Mouse (Mus musculus) monocyte, adult 2 months (primary cell): ENCODE results near the gene Dgkq.

Experiments
- DNase-seq, 2 experiments: peaks; one replicate each; pipeline ENCODE4 v3.0.0; 2022; ENCODE audit warnings: low spot score in 2 of 2, low read depth in 1 of 2

The Dgkq gene

DNA sequence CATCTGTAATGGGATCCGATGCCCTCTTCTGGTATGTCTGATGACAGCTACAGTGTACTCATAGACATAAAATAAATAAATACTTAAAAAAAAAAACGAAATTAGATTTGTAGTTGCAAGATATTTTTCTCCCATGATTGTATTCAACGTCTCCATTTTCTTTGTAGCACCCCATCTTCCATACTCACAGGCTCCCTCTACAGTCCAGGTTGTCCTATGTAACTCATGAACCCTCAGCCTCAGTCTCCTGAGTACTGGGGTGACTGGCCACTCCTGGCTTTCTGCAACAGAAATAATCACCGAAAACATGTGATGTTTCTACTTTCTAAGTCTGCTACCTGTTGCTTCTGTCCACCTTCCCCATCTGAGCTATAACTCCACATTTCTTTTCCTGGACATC, 21.7 kb upstream of the Dgkq start:
- DNase-seq: no peak

DNA sequence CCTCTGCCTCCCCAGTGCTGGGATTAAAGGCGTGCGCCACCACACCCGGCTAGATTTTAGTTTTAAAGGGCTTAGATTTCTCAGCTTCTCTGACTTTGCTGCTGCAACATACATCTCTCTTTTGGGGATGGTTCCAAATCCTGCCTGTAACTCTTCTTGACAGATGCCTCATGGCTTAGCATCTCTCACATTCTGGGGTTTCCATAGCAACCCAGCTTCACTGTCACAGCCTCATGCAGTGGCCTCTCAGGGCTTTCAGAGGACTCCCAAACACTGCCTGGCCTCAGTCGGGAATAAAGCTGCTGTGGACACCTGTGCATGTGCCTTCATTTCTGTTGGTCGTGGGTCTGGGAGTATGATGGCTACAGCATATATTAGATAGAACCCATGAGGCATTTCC, 19.6 kb upstream of the Dgkq start:
- no peak for DNase-seq

DNA sequence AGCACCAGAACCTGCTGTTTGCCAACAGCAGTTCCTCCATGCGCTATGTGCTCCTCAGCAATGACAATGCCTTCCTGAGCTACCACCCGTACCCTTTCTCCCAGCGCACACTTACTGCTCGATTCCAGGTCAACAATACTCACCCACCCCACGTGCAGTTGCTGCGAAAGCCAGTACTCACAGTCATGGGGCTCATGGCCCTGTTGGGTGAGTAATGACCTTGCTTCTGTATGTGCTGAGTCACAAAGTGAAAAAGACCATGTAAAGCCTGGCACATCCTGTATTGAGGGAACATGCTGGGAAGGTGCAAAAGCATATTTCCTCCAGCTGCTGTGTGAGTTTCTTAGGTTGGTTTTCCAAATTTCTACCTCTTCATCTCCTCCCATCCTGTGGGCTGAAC, 11.4 kb upstream of the Dgkq start:
- no peak for DNase-seq

DNA sequence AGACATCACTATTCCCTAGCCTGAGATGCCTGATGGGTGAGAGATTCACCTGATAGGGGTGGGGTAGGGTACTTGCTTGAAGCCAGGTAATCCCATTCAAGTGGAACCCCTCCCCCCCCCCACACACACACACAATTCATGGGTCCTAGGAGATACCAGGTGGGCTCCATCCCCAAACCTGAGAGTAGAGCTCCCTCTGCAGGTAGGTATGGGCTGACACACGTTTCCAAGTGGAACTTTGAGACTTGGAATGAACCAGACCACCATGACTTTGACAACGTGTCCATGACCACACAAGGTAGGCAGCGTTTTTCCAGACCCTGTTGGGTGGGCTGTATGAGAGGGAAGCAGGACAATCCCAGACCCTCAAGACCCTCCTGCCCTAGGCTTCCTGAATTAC, 10.4 kb upstream of the Dgkq start:
- DNase-seq: no peak

DNA sequence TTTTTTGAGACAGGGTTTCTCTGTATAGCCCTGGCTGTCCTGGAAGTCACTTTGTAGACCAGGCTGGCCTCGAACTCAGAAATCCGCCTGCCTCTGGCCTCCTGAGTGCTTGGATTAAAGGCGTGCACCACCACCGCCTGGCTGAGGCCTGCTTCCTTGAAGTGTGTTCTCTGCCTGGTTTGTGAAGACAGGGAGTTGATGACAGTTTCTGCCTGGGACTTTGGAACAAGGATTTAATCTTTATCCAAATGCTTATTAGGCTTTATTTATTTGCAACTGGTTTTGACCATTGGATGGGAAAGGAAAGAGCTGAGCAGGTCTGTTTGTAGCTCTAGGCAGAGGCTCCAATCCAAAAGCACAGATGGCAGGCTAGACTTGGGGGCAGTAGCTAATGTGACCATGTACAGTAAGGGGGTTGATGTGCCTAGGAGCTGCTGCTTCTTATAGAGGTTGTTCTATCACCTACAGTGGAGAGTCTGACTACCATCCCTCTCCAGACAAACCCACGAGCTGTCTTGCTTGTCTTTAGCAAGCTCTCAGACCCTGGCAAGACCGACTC, 8.9 kb upstream of the Dgkq start:
- no peak for DNase-seq

DNA sequence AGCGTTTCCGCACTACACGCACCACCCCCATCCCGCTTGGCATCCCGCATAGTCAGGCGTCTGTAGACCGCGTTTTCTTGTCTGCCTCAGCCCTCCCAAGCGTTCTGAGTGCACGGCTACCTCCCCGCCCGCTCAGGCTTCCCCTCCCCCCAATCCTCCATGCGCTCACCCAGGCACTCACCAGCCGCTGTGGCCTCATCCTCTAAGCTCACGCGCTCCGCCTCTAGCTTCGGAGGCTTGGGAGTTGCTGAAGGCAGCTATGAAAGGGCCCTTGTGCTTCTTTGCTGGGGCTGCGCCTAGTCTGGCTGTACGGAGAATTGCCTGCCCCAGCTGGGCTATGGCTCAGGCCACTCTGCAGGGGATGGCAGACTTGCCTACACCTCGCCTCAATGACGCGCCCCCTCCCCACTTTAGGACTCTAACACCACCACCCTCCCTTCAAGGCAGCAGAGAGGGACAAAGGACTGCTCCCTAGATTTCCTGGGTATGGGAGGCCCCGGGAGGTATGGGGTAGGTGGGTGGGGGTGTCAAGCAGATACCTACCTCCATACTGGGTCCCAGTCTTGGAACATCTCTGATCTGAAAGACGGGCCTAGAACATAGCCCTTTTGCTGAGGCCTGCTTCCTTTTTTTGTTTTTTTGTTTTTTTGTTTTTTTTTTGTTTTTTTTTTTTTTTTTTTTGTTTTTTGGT, 8.3 kb upstream of the Dgkq start:
- no peak for DNase-seq

DNA sequence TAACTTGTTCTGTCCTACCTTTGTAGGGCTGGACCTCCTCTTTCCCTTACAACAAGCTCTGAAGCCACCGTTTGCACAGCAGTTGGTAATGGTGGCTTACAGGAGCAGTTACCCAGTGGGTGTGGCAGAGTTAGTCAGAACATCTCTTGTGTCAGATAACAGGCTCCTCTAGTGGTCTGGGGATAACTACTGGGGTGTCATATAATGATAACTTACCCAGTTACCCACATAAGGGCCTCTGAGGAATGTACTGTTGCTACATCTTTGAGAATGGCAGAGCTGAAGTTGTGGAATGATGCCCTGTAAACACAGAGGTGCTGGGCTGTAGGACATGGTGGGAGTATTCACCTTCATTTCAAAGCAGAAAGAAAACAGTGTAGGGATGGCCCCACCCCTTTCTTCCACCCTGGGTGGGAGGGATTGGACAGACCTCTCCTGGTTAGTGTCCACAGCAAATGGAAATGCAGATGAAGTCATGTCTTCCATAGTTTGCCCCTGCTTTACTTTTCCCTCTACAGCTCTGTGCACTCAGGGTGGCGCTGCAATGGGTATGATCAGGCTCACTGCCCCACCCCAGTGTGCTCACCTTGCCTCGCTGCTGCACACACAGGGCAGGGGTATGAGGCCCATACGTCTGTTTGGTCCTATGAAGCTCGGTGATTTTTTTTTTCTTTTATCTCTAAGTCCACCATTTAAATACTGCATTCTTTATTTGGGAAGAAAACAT, 7.5 kb upstream of the Dgkq start:
- DNase-seq: no peak

DNA sequence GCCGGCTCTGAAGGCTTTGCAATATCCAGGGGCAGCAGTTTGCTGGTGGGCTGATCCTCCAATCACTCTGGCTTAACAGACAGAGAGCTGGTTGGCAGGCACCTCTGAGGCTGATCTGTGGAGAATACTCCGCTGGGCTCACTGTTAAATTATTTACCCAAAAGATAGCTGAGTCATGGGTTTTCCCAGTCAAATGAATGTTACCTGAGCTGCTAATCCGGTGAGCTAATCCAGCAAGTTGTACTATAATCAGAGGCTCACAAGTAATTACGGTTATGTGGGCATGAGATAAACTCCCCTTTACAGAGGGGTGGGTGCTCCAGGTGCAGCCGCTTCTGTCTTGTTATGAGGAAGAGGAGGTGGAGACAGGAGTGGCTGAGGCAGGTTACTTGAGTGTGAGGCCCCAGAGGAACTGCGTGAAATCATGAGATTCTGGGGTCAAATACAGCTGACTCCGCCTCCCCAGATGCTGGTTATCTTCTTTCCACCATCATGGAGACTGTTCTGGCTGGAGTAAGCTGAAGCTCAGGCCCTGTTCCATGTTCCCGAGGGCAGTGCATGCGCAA, 5.9 kb upstream of the Dgkq start, which contains the start of gene Slc26a1:
Gene Slc26a1 (minus strand): TSS at position 319 of the 566 bp plus-strand sequence.
- no peak for DNase-seq

DNA sequence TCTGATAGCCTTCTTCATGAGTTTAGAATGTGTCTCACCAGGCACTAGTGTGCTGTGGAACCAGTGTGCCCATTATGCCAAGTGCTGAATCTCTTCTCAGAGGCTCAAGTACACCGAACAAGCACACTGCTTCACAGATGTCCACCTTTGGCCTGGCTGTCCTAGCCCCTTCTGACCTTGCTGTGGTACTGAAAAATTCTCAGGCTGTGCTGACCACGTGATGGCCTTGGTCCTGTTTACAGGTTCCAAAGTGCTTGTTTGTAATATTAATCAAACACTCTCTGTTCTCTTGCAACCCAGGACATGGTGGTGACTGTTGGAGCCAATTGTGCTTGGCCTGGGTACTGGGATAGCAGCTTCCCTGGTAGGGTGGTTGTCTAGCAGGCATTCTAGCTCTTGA, 5.2 kb upstream of the Dgkq start:
- DNase-seq: no peak

DNA sequence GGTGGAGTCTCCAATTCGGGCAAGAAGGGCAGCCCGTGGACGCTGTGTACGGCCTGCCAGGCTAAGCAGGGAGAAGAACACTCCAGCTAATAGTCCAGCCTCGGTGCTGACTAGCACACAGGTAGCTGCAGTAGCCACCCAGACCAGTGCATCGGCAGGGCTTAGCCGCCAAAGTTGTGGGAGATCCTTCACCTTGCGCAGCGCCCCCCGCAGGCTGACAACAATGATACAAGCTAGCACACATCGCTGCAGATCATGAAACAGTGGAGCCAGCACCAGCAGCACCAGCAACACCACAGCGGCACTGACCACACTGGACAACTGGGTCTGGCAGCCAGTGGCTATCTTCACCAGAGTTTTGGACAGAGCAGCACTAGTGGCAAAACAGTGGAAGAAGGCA, 2.3 kb upstream of the Dgkq start:
- DNase-seq: no peak

DNA sequence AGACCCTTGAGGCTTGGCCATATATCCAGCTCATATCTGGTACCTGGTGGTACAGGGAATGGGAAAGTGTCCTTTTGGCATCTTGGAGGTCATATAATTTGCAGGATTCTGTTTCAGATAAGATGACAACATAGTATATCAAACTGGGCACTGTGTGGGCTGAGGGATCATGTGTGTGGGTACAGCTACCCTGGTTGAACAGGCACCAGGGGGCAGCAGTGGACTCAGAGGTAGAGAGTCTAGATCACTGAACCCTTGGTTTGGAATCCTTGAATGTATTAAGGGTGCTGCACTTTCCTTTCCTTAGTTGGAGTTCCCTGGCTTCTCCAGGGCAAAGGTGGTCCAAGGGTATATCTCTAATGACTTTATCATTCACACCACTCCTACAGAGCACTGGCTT, 1.3 kb upstream of the Dgkq start:
- peak in 1 of 2 experiments; percentile 15 for DNase-seq

DNA sequence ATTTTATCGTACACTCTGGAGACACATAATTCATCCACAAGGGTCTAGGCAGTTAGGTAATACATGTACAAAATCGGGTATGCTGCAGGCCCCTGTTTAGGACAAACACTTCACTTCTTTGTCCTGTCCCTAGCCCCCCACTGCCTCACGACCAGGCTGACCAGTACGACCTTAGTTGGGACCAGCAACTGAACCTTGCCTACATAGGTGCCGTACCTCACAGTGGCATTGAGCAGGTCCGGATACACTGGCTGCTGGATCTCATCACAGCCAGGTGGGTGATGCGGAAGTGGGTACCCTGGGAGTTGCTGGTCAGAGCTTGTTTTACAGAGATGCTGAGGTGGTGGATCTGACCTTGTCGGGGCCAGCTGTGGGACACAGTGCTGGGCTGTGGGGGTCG, 514 bp upstream of the Dgkq start:
- DNase-seq: no peak

DNA sequence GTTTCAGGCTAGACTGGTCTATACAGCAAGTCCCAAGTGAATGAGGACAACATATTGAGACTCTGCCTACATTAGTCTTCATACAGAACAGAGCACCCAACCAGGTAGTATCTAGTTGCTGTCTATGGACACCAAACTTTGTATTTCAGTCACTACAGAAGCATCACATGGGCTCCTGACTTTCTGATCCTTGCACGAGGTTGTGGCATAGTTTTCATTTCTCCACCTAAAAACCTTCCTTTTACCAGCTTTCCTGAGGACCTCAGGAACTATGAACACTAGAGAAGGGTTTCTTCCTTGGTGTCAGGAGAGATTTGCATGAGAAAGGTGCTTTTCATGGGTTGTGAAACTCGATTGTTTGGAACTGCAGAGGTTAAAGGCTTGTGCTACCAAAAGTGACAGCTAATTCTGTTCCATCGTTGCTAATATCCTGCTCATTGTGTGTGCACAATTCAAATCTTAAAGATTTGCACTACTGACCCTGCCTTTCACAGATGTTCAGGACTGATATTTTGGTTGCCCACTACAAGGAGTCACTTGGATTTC, 1.0 kb downstream of the Dgkq start:
- DNase-seq: no peak

DNA sequence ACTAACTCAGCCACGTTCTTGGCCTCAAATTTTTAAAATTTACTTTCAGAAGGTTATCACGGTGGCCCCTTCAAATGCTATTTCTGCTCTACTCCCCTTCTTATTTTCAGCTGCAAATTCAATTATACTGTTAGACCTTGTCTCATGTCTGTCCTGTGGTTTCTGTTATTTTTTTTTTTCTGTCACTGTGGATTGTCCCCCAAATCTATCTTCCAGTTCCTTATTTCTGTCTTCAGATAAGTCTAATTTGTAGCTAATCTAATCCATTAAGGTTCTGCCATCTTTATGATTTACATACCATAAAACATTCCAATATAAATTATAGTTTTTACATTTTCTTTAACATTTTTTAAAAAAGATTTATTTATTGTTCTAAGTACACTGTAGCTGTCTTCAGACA, 2.1 kb downstream of the Dgkq start:
- DNase-seq: no peak

DNA sequence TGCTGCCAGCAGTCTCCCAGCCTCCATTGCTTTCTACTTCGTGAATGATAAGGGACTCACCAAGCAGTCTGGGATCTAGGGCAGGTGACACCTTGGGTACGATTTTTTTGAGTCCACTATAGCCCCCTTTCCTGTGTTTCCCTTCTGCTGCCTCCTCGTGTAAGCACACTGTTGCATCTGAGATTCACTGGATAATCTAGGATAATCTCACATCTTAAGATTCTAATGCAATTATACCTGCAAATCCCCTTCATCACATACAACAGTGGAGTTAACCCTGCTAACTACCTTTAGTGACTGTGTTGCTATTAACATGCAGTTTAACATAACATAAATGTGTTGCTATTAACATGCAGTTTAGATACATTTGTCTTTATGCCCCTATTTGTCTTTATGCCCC, 4.4 kb downstream of the Dgkq start:
- DNase-seq: no peak

DNA sequence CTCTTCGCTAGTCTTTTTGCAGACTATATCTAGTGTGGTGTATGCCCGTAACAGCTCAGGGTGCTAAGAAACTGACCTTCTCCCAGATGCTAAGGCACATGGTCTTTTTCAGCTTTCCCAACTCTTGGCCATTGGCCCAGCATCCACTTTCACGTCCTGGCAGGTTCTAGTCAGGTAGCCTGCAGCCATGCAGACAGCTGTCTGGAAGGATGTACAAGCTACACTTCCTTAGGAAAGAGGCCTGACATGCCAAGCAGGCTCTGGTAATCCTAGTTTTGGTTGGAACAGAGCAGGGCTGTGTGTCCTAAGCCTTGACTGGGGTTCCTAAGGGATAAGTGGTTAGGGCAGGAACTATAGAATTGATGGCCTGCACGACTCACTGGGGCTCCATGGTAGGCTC, 6.7 kb downstream of the Dgkq start:
- no peak for DNase-seq

DNA sequence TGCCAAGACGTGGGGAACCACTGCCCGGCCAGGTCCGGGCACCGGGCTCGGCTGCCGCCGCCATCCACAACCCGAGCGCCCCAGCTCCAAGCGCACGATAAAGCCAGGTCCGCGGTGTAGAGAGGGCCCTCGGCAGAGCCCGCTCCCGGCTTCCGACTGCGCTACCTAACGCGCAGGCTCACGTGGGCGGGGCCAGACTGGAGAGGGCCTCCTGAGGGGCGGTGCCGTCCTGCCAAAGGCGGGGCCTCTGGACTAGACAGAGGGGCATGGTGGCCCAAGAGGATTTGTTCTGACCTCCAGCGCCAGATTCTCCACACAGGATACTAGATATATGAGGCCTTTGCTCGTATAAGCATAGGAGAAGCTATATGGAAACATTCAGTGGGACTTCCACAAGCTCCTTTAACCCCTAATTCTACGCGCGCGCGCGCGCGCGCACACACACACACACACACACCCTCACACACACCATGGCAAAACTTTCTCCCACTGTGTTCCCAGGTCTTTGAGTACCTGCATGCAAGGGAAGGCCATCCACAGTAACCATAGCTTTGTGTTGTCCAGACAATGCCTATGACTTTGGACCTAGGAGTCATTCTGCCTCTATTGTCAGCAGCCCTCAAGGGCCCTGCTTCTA, 8.7 kb downstream of the Dgkq start:
- peak; percentile 54 to 79 for DNase-seq

DNA sequence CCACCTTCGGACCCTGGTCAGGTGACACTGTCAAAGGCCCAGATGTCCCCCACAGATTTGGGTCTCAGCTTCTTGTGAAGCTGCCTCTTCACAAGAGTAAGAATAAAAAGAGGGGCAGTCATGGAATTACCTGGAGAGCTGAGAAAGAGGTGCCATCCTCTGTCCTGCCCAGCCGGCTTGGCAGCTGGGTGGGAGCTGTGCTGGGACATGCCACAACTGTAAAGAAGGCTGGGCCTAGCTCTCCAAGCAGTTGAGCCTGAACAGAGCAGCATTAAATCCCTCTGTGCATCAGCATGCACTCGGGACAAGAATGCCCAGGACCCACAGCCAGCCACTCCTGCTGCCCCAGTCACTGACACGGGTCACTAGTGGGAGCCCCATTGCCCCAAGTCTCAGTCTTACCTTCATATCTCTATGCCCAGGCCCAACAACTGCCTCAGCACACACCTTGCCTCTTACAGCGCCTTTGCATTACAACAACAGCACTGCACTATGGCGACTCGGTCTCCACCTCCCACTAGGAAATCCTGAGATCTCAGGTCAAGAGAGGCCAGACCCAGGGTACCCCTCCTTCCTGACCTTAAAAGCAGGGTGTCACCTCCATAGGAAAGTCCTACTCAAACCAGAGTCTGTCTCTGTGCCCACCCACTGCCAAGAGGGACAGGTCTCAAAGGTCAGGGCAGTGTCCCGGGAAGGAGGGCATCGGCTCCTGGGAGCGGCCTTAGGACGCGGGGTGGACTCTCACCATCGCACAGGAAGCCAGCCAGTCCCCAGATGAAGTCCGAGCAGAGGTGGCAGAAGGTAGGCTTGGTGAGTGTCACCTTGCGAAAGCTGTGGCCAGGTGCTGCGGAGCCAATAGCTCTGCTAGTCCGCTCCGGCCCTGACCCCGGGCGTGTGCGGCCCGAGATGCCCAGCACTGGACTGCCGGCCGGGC, 9.5 kb downstream of the Dgkq start, which contains the start of gene Idua:
Gene Idua (plus strand): TSS at position 634 of the 934 bp plus-strand sequence.
- DNase-seq: no peak

DNA sequence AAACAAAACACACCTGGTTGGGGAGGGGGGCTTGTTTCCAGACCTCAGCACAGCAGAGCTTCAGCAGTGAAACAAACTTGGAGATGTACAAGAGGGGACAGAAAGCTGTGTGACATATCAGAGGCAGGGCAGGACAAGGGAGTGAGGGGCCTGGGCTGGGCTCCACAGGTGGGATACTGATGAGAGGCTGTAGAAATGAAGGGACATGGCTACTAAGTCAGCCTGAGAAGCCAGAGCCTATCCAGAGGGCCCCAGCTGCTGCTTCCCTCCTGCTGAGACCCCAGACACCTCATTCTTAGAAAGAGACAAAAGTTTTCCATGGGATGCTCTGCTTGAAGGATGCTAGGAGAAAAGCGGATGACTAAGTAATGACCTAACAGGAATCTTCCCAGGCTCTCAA, 10.9 kb downstream of the Dgkq start:
- no peak for DNase-seq

DNA sequence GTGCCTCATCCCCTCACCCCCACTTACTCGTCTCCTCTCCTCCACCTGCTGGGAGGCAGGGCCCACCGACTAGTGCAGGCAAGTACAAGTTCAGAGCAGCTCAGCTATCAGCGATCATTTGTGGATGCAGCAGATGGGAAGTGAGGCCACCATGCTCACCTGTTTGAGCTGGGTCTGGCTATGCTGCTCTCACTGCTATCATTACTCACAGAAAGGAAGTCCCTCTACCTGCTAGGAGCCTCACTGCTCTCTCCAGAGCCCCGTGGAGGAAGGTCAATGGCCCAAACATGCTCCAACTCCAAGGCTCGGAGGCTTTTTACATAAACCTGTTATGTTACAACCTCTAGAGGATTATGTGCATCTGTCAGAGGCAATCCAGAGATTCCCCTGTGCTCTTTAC, 12.1 kb downstream of the Dgkq start:
- no peak for DNase-seq
